Mouse (Mus musculus) heart, postnatal 0 days (tissue): Measurements from ENCODE around the gene Arhgap24. TPM values are rescaled to one million over a fixed set of nuclear protein-coding genes. Genes with fewer than 3 reads are reported as not detected.
A peak's percentile ranks its signal among the peaks of the same experiment; 100 is the strongest.

Experiments used
- ATAC-seq: fragments of 200-750 bp; cut with Nextera tagmentation; 2 replicates; pipeline ENCODE4 v1.8.0; 2017; ENCODE audit warnings: low read depth, moderate number of reproducible peaks, moderate library complexity; ENCODE audit not compliant: insufficient read depth
- DNase-seq: peaks from one replicate; pipeline ENCODE4 v3.0.0-alpha.2; 2016; ENCODE audit warnings: low spot score
- H3K27ac ChIP-seq: fragments of 300-500 bp; sonication (generic); 2 replicates; pipeline ENCODE4 v1.5.1; 2014; ENCODE audit warnings: low read depth, mild to moderate bottlenecking
- H3K27me3 ChIP-seq: fragments of 300-500 bp; sonication (generic); 2 replicates; pipeline ENCODE4 v1.6.1; 2014; ENCODE audit warnings: low read length, mixed read lengths; ENCODE audit not compliant: control insufficient read depth, insufficient read depth
- H3K36me3 ChIP-seq: fragments of 300-500 bp; sonication (generic); replicated peaks from 2 replicates; pipeline ENCODE4 v1.6.1; 2014; ENCODE audit warnings: low read length, mixed read lengths; ENCODE audit not compliant: control insufficient read depth, insufficient read depth
- H3K4me1 ChIP-seq: fragments of 300-500 bp; sonication (generic); 2 replicates; pipeline ENCODE4 v1.6.1; 2014; ENCODE audit warnings: antibody characterized with exemption; ENCODE audit not compliant: control insufficient read depth, insufficient read depth
- H3K4me2 ChIP-seq: fragments of 300-500 bp; sonication (generic); 2 replicates; pipeline ENCODE4 v1.6.1; 2014; ENCODE audit warnings: low read depth, mild to moderate bottlenecking, low read length, moderate library complexity
- H3K4me3 ChIP-seq: fragments of 300-500 bp; sonication (generic); 2 replicates; pipeline ENCODE4 v1.5.1; 2014; ENCODE audit warnings: low read depth, low read length
- H3K9ac ChIP-seq: fragments of 300-500 bp; sonication (generic); replicated peaks from 2 replicates; pipeline ENCODE4 v1.6.1; 2014; ENCODE audit warnings: low read depth, low read length, mixed read lengths
- H3K9me3 ChIP-seq: fragments of 300-500 bp; sonication (generic); replicated peaks from 2 replicates; pipeline ENCODE4 v1.6.1; 2016; ENCODE audit warnings: low read length; ENCODE audit not compliant: control insufficient read depth
- CTCF ChIP-seq: IDR thresholded peaks from 2 replicates; pipeline ENCODE4 v1.5.1; 2016; ENCODE audit warnings: antibody characterized with exemption, control low read depth, low read depth
- EP300 ChIP-seq: IDR thresholded peaks from 2 replicates; pipeline ENCODE4 v1.6.1; 2016; ENCODE audit warnings: antibody characterized with exemption, low read depth
- WGBS: fragments of 180-500 bp; shearing (Covaris S2); extraction: QIAGEN DNeasy Blood & Tissue Kit; methylation state at CpG from one replicate; pipeline ENCODE4 v1.1.7; 2014; 5-methylcytosine and 5-hydroxymethylcytosine counted together
- polyA plus RNA-seq: library from polyadenylated mRNA; unstranded; fragments of >200 nt; fragmentation: Nextera tagmentation; extraction: Ambion mirVana; gene quantifications from 2 replicates; pipeline ENCODE4 v1.2.1, GENCODE M21; 2015
- total RNA-seq: library from RNA; depleted of rRNA; stranded (reverse); fragments of >200 nt; gene quantifications from 2 replicates; pipeline ENCODE4 v1.2.3, GENCODE M21; 2014; ENCODE audit warnings: low replicate concordance; rRNA removed

Gene Arhgap24
- 12.0 and 13.4 TPM in 2 replicates for total RNA-seq
- 13.0 and 14.2 TPM in 2 replicates for polyA plus RNA-seq

DNA sequence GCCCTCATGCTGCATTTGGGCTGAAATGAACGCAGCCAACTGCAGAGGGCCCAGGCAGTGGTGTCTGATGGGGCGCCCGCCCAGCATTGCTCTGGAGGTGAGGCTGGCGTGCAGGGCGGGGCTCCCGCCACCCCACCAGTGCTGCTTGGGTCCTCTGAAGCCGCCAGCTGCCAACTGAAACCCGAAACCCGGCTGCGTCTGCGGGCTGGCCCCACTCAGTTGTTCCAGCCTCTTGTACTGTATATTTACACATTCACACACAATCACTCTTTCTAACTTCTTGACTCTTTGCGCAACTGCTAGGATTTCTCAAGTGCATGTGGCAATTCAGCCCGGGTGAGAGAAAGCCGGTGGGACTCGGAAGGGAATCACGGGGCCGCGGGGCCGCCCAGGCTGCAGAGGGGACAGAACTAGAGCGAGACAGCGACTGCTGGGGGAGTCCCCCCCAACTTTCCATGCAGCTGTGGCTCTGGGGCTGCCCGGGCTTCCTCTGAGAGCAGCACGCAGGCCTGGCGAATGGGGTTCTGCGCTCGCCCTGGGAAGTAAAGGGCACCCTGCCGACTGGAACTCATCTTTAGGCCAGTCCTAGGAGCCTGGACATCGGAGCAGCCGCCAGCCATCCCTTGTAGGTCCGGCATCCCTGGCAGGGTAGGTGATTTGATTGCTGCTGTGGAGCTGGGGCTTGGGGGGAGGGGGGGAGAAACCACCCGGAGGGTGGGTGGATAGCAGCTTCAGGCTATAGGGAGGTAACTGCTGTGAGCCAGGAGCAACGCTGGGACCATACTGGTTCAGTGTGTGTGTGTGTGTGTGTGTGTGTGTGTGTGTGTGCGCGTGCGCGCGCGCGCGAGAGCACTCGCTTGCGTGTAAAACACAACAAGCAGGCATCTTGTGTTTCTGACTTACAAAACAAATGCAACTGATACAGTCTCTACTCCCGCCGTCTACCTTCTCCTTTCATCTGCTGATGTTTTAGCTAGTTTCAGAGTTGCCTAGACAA, at the start of gene Arhgap24:
Gene Arhgap24, plus strand, starts transcription at position 177 of the 997 bp plus-strand sequence.
- H3K27me3 ChIP-seq = no peaks in the 10 kb centered on the region
- H3K36me3 ChIP-seq = no peaks in the 10 kb centered on the region
- H3K4me1 ChIP-seq = no peaks in the 10 kb centered on the region
- H3K4me3 ChIP-seq = peak within 1 kb of the TSS; percentile 56
- peak within 1 kb of the TSS; percentile 46 for H3K9ac ChIP-seq
- H3K27ac ChIP-seq = peak within 1 kb of the TSS; percentile 60
- WGBS = 1% methylated on average over 44 of the region's 44 CpGs
- DNase-seq (peak; percentile 47), ATAC-seq (peak; percentile 76)
- TF ChIP-seq CTCF (no peak), EP300 (no peak)
- peak within 1 kb of the TSS; percentile 84 for H3K4me2 ChIP-seq
- H3K9me3 ChIP-seq = no peaks in the 10 kb centered on the region

DNA sequence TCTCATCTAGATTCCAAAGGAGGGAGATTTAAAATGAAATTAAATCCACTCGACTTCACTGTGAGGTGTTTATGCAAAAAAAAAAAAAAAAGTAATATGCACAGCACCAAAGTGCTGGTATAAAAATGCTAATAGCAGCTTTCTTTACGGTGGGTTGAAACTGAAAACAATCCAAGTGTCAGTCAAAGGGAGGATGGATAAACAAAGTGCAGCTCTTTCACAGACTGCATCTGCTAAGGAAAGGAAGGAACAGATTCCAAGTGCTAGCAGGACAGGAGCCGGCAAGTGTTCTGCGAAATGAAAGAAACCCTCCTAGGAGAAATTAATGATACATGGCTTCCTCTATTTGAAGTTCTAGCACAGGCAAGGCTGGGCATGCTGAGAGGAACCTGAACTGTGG, 47.0 kb upstream of the Arhgap24 start:
- Histone ChIP-seq H3K27ac (no peak overlapping the region), H3K9me3 (no peaks in the 10 kb centered on the region), H3K4me2 (no peak overlapping the region), H3K9ac (no peak overlapping the region), H3K4me3 (no peak overlapping the region), H3K4me1 (no peaks in the 10 kb centered on the region), H3K36me3 (no peaks in the 10 kb centered on the region), H3K27me3 (no peaks in the 10 kb centered on the region)
- ATAC-seq (no peak), DNase-seq (no peak)
- WGBS = 54% methylated on average over 4 of the region's 4 CpGs
- no peak for TF ChIP-seq EP300
- TF ChIP-seq CTCF = no peak

DNA sequence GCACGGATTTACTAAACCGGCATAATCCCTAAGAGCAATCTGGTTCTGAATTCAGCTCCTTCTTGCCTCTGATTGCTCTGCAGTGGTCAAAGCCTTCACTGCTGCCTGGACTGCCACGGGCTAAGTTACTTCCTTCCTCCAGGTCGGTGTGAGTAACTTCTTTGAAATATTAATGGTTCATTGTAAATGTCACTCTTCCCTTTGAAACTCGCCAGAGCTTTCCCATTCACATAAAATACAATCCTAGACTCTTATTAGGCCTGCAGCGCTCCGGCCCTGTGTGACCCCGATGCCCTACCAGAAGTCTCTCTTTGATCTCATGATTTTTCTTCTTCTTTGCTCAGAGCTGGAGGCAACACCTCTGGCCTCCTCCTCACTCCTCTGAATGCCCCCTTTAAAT, 44.6 kb upstream of the Arhgap24 start:
- DNase-seq (no peak), ATAC-seq (no peak)
- Histone ChIP-seq H3K4me1 (no peaks in the 10 kb centered on the region), H3K27ac (no peak overlapping the region), H3K4me2 (no peak overlapping the region), H3K27me3 (no peaks in the 10 kb centered on the region), H3K4me3 (no peak overlapping the region), H3K9me3 (no peaks in the 10 kb centered on the region), H3K9ac (no peak overlapping the region), H3K36me3 (no peaks in the 10 kb centered on the region)
- TF ChIP-seq CTCF = no peak
- no peak for TF ChIP-seq EP300
- 81% methylated on average over 8 of the region's 8 CpGs for WGBS

DNA sequence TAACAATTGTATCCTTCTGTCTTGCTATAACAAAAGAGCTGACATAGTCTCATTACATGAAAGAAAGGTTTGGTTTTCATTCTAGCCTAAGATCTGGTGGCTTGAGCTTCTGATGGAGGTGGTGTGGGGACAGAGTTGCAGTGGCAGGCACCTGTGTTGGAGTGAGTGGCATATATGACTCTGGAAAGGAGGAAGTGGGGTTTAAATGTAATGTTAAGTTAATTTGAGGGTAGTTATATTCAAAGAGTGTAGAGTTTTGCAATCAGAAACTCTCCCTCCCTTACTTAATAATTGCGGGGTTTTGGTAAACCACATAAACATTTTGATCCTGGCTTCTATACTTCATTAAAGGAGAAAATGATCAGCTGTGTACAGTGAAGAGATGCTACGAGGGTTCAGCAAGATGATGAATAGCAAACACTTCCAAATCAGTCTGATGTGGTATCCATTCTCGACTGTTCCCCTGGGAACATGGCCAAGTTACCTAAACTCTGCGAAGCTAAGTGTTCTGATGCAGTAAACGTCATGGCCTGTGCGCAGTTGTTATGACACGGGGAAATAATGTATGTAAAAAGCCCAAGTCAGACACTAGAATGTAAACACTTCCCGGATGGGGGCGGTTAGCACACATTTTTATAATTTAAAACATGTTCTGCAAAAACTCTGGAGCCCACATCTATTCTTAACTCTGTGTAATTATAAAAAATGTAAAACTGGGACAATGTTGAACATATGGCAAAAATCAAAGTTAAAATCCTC, 41.9 kb upstream of the Arhgap24 start:
- Histone ChIP-seq H3K4me2 (no peak overlapping the region), H3K9me3 (no peaks in the 10 kb centered on the region), H3K4me3 (no peak overlapping the region), H3K9ac (no peak overlapping the region), H3K27ac (no peak overlapping the region), H3K36me3 (no peaks in the 10 kb centered on the region), H3K27me3 (no peaks in the 10 kb centered on the region), H3K4me1 (no peaks in the 10 kb centered on the region)
- ATAC-seq (no peak), DNase-seq (no peak)
- WGBS = 83% methylated on average over 9 of the region's 9 CpGs
- no peak for TF ChIP-seq CTCF

DNA sequence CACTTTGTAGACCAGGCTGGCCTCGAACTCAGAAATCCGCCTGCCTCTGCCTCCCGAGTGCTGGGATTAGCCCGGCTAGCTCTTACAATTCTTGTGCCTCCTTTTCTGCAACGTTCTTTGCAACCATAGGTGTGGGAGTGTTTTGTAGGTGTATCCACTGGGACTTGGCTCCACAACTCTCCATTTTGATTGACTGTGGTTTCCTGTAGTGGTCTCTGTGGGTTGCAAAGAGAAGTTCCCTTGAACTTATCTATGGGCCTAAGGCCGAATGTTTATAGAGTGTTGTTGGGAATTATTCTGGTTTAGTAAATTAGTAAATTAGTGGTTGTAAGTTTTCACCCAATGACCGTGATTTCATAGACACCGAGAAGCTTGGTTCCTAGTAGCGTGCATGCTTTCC, 33.8 kb upstream of the Arhgap24 start:
- TF ChIP-seq EP300 (no peak), CTCF (no peak)
- H3K27ac ChIP-seq = no peak overlapping the region
- 79% methylated on average over 9 of the region's 9 CpGs for WGBS
- no peaks in the 10 kb centered on the region for H3K36me3 ChIP-seq
- H3K4me1 ChIP-seq = no peaks in the 10 kb centered on the region
- no peak overlapping the region for H3K4me3 ChIP-seq
- H3K4me2 ChIP-seq = no peak overlapping the region
- H3K27me3 ChIP-seq = no peaks in the 10 kb centered on the region
- ATAC-seq (no peak), DNase-seq (no peak)
- no peak overlapping the region for H3K9ac ChIP-seq
- H3K9me3 ChIP-seq = no peaks in the 10 kb centered on the region
